Mouse (Mus musculus) right cerebral cortex, postnatal 10 days (tissue): ENCODE measurements at regions not wholly inside any gene's neighbourhood (a gene's known extent, or its start where the extent isn't known, plus 50 kb on each side); places are given as distances from the start of the nearest gene placed in this dataset.

ENCODE experiments used
- DNase-seq, 2 experiments: peaks; one replicate each; pipeline ENCODE4 v3.0.0; 2021; ENCODE audit warnings: low spot score in 2 of 2

DNA sequence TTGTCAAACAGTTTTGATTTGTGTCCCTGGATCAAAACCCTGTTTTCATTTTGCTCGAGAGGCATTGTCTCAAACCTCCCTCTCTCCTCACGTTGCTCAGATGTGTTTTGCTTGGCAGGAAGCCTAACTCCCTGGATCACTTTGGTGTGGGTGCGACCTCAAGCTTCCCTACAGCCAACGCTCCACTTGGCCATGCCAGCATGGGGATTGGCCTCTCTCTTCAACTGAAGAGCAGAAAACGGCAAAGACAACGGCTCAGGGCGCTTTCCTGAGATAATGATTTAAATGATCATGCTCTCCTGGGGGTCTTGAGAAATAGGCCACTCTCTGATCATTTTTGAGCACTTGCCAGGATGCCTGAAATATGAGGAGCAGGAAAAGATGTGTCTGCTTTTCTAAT is 730.1 kb downstream of the Slc4a3 start:
- DNase-seq: peak in 1 of 2 experiments; percentile 25

DNA sequence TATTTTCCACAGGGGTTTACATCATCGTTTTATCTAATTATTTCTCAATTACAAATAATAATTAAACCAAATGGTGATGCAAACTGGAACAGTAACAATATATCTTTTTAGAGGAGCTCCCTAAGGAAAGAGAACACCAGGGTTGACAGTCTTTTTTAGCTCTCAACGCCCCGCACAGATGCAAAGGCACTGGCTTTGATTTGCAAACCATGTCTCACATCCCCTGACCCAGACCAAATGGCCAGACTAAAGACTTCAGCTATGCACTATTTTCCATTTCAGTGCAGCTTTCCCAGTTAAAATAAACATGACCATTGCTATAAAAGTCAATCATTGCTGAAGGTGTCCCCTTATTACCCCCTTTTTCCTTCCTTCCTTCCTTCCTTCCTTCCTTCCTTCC is 730.6 kb downstream of the Slc4a3 start:
- no peak for DNase-seq

DNA sequence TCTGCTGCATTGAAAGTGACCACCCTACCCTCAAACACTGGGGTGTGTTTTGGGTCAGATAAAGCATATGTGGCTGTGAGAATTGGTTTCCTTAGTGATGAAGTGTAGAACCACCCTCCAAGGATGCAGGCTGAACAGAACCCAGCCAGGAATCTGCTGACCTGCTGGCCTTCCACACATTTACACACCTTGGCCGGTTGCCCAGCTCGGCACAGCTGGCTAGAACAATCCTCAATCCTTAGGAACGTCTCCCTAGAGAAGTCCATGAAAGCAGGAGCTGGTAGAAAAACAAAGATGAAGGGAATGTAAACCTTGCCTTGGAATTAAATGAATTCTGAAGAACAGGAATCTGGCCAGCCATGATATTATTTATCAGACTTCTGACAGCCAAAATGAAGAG is 737.3 kb downstream of the Slc4a3 start:
- DNase-seq: peak in 1 of 2 experiments; percentile 28

DNA sequence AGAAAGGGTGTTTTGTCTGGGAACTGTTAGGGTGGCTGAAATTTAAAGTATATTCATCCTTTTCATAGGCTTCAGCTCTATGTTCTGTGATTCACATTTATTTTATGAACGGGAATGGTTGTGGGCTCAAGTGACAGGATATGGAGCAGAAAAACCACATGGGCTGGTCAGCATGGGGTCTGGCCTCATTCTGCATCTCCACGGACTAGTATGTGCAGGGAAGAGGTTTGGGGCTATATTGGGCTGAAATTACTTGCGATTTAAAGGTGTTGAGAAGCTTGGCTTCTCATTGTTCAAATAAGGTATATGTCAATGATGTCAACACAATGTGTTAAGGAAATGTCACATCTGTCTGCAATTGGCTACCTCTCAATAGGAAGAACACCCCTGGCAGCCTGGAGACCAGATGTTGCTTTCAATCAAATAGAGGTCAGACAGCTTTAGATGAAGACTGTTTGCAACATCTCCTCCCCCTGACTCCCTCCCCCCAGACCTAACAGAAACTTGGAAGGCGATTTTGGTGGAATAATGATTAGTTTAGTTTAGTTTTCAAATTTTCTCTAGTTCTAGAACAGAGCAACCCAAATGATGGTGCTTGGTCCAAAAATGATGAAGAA is 777.0 kb downstream of the Slc4a3 start:
- no peak for DNase-seq

DNA sequence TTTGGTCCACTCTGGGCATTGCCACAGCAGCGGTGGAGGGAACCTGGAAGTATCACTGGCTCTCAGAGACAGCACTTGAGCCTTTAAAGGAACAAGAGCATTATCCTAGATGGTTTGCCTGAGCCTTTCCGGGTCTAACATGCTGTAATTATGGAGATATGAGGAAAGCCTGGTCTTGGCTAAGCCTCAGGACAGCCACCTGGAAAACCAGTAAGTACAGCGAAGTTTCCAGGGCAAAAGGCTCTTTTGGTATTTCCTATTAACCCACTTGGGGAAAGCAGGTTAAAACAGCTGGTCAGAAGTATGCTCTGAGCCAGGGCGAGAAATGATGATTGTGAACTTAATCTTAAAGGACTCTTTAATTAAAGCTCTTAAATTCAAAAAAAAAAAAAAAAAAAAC is 777.5 kb downstream of the Slc4a3 start:
- DNase-seq: no peak

DNA sequence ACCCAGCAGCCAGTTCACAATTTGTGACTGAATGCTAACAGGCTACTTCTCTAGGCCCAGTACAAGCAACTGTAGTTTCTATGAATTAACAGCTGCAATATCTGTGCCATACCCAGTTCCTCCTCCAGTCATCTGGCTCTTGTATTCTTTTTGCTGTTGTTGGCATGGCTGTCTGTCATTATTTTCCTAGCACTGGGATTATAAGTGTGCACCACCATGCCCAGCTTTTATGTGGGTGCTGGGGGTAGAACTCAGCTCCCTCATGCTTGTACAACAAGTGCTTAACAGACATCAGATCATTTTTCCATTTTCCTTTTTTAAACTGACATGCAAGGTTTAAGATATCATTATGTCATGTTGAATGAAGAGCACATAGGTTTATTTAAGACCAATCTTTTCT is 789.9 kb downstream of the Slc4a3 start:
- DNase-seq: no peak

DNA sequence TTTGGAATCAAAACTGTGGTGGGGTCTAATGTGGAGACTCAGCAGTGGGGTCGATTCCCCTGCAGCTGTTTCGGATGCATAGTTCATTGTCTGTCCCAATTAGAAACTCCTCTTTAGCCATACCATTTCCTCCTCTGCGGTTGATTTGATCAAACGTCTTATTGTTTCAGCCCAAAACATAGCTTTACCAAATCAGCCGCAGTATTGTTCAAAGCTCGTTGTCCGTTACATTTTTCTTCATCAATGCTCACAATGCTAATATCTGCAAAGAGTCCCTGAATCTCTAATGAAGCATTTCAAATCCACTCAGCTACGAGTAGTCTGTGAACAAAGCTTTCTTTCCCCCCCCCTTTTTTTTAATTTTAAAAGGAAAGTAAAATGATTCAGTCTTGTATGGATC is 816.0 kb downstream of the Slc4a3 start:
- DNase-seq: no peak

DNA sequence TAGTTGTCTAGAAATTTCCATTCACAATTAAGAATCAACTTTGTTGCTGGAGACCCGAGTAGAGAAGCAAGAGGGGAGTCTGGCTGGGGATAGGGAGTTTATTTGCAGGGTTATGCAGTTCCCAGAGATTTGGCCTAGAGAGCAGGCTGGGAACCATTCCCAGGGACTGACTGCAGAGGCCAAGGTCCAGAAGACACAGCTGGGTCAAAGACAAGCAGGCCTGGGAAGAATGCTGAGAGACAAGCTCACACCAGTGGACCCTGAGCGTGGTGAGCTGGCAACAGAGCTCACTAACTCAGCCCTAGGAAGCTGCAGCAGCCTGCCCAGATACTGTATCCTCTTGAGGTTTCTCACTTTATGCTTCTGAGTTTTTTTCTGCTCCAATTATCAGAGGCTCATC is 827.9 kb downstream of the Slc4a3 start:
- no peak for DNase-seq

DNA sequence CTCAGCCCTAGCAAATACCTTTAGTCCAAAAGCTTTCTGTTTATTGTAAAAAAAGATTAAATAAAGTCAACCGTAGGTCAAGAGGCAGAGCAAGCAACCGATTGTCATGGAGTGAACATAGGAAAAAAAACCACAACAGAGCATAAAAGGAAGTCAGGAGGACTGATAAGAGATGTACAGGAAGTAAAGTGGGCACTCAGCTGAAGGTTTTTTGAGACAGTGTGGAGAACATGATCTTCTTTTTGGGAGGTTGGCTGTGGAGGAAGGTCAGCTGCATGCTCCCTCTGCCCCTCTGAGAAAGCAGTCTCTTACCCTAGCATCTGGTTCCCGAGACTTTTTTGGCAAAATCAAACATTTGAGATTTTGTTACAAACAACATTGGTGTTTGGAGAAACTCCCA is 832.1 kb downstream of the Slc4a3 start:
- no peak for DNase-seq

DNA sequence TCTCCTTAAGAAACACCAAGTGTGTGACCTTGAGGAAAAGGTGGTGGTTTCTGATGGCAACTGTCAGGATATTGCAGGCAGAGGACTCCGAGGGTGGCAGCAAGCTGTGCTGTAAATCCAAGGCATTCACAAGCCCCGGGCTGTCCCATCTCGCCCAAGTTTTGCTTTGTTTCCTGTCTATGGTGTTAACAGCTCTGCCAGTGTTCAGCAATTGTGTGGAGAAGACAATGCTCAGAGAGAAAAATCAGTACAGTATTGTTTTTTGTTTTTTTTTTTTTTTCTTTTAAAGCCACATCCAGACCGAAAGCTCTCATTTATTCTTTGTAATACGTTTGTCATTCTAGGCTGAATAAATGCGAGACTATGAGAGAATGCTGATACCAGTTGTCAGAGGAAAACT is 846.5 kb downstream of the Slc4a3 start:
- no peak for DNase-seq

DNA sequence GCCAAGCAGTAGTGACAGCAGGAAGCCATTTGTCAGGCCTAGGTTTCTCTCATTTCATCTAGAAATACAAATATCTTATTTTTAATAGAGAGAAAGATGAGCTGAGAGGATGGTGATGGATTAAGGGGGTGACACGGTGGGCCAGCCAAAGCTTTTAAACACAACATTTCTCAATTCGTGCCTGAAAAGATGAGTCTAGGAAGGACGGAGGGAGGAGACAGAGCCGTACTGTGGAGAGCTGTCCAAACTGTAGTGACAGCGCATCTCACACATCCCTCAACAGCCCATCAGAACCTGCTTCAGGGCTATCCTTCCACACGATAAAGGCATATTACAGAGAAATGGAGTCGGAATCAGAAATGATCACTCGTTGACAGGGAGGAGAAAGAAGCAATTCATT is 848.0 kb downstream of the Slc4a3 start:
- DNase-seq: no peak

DNA sequence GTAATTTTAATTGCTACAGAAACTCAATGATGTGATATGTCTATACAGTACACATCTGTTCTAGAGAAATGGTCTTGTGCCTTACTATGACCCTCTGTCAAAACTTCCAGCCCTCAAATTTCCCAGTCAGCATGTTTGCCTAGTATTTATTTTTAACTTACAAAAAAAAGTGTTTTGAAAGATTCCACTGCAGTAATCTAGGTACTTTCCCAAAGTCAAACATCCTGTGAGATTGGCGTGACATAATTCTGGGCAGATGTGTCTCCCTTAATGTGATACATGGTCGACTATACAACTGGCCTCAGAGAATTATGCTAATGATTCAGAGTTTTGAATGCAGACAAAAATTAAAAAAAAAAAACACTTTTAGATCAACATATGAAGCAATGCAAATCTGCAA is 856.8 kb downstream of the Slc4a3 start:
- DNase-seq: no peak

DNA sequence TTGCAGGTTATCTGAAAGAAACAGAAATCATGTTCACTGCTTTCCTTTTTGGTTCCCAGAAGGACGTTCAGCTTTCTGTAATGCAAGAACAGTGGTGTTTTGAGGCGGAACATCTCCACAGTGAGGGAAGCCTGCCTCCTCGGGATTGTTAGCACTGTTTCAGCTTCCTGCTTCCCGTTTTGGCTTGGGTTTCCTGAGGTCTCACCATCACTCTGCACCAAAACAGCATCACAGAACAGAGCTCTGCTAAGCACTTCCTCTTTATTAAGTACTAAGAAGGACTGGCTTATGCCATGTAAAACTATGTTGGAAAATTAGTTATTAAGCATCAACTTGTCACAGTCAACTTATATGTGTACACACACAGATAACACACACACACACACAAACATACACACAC is 857.9 kb downstream of the Slc4a3 start:
- DNase-seq: no peak

DNA sequence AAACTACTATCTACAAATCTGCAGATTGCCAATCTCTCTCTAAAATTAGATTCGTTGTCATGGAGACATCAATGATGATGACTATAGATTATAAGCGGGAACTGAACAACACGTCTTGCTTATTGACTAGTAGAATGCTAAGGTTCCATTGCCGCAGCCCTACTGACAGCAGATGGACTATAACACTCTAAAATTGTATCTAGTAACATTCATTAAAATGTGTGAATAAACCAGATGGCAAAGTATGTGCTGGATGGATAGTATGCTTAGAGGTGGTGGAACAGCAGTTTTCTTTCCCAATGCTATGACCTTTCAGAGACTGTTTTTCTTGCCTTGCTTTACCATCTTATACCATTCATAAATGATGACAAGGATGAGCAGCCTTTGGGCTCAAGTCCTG is 864.7 kb downstream of the Slc4a3 start:
- no peak for DNase-seq

DNA sequence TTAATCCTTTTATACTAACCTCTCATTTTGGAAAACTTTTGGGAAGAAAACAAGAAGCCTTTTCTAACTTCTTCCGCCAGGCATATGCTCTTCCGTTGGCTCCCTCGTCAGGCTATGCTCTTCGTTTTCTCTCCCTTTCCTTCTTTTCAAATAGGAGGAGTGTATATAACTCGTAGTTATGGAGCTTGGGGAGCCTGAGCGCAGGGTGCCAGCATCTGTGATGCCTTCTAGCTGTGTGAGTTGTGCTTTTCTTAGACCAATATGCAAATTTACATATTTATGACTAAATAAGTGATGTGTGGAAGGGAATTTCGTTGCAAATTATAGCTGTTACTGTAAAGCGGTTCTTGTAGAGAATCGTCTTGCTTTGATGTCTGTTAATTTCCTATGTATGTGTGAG is 874.5 kb downstream of the Slc4a3 start:
- DNase-seq: peak; percentile 45 to 77

DNA sequence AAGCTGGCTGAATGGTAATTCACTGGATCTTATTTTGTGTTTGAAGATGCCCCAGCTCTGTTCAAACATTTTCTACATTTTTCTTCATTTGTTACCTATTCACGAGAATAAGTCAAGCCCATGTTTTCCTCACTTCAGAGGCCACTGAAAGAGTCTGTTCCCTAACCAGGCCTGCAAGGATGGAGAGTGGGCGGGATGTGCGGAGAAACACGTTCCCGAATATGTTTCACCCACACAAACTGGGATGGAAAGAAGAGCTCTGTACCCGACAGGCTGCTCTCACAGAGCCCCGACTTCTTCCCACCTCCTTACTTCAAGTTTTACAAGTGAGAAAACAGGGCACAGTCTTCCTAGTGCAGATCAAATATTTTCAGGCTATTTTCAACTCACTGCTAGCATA is 881.4 kb downstream of the Slc4a3 start:
- peak; percentile 71 to 81 for DNase-seq

DNA sequence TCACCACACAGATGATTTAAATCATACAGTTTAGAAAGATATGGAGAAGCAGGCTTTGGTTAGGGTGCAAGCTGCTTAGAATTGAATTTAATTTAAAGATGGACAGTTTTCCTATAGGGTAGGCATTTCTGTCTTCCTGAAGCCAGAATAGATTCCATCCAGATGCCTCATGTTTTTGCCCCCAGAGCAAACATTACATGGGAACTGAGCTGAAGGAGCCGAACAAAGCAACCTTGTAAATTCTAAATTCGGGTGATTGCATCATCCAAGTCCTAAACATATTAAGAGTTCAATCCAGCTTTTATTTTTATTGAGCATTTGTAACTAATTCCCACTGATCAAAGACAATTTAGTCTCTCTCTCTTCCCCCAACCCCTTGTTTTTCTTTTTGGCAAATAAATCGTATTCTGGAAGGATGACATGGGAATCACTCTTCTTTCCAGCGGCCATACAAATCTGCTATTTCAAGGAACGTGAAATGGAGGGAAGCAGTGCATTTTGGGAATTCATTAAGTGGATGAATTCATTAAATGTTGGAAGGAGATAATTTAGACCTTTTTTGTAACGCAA is 884.1 kb downstream of the Slc4a3 start:
- no peak for DNase-seq

DNA sequence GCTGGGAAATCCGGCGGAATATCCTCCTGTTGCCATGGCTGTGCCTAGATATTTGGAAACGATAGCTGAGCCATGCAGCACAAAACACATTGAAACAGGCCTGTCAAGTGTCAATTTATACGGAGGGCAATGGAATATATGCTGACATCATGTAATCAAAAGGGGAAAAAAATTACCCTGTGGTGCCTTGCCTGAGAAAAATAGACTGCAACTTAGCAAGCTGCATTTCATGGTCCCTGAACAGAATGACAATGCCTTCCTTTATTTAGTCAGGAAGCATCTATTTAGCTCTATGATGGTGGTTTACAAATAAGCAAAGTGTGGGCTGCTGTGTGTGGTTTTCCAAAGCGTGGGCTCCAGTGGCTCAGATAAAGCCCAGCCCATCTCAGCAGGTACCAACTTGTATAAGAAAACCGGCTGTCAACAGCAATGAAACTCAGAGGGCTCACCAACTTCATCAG is 887.4 kb downstream of the Slc4a3 start:
- no peak for DNase-seq

DNA sequence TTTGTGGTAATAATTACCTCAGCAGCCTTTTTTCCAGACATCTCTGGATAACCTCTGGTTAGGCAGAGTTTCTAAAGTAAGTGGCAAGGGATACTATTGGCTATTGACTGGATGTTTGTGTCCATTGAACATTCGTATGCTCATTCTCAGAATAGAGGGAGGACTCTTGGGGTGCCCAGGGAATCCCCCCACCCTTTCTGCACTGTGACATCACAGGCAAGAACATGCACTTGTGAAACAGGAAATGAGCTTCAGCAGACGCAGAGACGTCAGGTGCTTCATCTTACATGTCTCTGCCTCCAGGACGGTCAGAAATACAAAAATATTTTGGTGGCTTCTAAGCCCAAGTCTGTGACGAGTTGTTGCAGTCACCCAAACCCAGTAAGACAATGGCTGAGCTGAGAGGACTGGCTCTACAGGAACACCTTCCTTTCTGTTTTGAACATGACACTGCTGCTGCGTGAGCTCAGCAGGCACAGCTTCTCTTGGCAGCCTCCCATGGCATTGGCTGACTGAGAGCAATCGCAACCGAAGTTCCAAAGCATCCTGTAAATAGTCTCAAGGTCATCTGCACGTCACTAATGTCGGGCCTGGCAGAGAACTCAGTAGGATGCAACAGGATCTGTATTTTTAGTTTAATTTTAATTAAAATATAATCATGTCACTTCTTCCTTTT is 904.6 kb downstream of the Slc4a3 start:
- DNase-seq: peak in 1 of 2 experiments; percentile 27

DNA sequence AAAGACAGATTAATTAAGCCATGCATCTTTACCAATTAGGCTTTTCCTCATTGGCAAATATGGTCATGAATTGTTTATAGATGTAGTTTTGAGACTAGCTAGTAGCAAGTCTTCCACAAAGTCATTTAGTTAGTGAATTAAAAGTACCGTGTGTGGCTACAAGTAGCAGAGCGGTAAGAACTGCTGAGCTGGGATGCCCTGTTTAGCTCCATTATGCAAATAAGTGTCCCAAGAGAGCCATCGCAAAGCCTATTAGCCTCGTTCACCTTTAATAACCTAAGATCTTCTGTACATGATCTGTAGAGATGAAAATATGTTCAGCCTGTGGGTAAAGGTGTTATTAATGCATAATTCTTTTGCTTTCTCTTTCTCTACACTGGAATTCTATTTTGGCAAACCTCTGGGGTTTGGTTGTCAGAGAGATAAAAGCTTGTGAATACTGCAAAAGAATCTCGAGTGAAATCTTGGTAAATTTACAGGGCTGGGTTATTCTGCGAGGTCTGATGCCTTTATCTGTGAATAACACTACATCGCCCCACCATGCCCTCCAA is 907.2 kb downstream of the Slc4a3 start:
- DNase-seq: no peak

DNA sequence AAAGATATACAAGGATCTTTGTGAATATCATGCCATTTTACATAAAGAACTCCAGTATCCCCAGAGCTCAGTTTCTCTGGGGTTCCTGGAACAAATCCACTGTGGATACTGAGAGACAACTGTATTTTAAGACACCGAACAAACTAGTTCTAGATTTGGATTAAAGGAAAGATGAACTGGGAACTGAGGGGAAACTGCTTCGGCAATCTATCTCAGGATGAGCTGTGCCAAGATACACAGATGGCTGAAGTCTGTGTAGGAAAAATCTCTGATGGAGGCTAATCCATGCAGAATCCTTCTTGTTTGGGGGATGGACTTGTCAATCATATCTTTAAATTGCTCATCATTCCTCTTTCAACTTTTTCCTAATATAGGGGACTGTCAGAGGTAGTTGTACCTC is 920.5 kb downstream of the Slc4a3 start:
- peak; percentile 37 to 72 for DNase-seq

DNA sequence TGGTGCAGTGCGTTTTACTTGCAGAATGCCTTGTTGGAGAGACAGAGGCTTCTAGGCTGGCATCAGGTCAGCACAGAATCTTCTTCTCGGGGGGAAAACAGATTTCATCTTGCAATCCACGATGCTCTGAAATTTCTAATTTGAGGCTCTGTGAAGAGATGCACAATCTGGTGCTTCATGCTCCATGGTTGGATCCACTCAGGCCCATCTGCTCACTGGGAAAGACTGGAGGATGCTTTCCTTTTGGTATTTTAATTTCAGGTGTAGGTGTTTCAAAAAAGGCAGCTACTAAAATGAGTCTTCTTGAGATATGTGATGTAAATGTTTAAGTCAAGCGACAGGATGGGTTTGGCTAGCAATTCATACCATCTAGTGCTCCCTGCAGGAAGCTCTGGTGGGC is 938.1 kb downstream of the Slc4a3 start:
- peak; percentile 62 to 79 for DNase-seq

DNA sequence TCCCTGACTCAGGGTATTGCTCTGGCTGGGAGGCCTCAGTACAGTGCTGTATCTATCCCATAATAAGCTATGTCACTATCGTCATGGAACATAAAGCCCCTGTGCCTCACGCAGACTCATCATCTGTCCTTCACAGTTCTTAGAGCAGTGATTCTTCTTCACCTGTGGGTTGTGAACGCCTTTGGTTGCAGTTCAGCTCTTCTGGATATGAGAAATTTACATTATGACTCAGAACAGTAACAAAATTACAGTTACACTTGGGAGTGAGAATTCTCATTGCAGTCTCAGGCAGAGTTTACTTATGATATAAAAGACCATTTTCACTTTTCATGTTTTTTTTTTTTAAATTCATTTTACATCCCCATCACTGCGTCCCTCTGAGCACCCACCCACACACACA is 941.4 kb downstream of the Slc4a3 start:
- no peak for DNase-seq
